Mouse (Mus musculus) kidney, adult 11 months (tissue): ENCODE measurements around the gene Tmem252.
A peak's percentile ranks its signal among the peaks of the same experiment; 100 is the strongest.

Source experiments
- DNase-seq: peaks from one replicate; pipeline ENCODE4 v3.0.0; 2022

Tmem252 gene

DNA sequence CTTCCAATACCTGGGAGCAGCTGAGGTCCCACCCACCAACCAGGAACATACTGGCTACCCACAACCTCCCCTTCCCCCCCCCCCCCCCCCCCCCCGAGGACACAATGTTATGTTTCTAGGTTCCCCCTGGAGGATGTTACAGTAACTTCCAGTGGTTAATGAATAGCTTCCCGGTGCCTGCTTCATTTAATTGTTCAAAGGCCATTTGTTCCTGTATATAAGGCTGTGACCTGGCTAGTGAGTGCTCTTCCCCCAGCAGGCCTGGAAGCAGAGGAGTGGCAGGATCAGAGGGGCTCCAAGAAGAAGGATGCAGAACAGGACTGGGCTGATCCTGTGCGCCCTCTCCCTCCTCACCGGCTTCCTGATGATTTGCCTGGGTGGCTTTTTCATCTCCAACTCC lies at the start of gene Tmem252:
Gene Tmem252, plus strand, starts transcription at position 247 of the 400 bp plus-strand sequence.
- peak; percentile 70 for DNase-seq

DNA sequence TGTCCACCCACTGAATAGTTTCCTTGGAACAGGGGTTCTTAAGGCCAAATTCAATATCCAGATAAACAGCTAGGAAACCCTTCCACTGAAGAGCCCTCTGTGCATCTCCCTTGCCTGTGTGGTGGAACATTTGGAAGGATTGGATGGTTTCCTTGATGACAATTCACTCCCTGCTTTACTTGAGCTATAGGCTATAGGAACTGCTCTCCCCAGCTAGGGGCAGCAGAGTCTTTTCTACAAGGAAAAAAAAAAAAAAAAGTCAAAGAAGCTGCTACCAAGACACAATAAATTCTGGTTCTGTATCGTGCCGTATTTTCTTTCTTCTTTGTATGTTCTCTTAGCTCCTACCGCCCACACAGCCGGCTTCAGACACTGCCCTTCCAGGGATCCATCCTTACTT lies 45.8 kb upstream of the Tmem252 start:
- no peak for DNase-seq

DNA sequence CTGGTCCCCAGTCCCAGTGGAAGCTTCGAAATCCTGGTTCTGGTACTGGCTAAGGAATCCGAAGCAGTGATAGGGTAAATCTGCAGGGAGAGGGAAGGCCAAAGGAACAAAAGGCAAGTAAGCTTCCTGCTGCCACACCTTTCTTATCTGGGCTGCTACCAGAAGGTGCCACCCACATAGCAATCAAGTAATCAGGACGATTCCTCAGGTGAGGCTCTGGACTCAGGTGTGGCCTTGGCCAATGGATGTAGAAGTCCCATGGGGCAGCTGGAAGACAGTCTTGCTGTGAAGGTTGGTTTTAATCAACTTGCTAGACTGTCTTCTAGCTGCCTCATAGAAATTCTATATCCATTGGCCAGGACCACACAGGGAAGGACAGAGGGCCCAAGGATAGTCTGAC lies 40.8 kb upstream of the Tmem252 start:
- no peak for DNase-seq

GRCm38 (mm10) chr19:24634602-24635001 lies 39.2 kb upstream of the Tmem252 start:
- peak; percentile 47 for DNase-seq

DNA sequence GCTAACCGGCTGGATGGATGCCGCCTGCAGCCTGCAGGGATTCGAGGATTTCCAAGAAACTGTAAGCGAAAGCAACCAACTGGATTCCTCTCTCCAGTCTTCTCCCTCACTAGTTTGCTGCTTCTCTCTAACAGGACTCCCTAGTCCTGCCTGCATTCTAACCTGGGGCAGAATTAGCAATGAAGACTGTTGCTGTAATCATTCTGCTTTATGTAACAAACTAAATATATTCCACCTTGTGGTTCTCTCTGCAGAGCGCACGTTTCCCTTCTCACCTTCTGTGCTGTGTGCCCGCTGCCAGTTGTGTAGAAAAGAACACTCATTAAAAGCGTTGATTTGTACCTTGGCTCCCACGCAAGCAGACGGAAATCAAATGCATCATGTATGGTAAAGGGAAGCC lies 37.2 kb upstream of the Tmem252 start:
- DNase-seq, result no peak

- DNase-seq, result no peak
These were observed 35.8 kb upstream of the Tmem252 start for GRCm38 (mm10) chr19:24637988-24638387.

DNA sequence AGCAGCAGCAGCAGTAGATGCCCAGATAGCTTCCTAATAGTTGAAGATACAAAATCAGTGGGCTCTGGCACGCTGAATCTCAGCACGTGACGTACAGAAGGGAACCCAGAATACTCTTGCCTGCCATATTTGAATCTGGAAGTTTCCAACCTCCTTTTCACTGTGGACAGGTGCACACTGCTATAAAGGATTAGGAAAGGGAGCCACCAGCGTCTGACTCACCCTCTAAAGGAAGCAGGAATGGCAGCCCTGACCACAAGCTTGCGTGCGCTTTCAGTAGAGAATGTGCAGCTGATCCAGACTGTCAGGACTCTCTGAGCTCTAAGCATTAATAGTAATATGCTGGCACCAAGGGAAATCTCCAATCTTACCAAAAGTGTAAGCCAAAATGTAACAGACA lies 32.8 kb upstream of the Tmem252 start:
- no peak for DNase-seq

DNA sequence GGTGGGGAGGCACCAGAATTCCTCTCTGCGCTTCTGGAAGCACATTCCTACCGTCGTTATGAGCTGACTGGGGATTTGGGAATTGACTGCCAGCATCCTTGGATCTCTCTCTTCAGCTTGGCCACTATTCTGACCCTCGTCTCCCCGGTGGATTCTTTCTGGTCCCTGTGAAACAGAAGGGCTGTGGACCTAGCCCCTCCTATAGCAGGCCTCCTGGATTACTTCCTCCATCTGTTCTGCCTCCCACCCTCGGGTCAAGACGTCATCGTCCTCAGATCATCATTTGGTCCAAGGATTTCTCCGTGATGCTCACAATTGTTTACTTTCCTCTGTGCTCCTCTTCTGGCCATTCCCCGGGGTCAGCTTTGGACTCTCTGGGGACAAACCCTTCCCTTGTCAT lies 28.8 kb upstream of the Tmem252 start:
- DNase-seq, result no peak

DNA sequence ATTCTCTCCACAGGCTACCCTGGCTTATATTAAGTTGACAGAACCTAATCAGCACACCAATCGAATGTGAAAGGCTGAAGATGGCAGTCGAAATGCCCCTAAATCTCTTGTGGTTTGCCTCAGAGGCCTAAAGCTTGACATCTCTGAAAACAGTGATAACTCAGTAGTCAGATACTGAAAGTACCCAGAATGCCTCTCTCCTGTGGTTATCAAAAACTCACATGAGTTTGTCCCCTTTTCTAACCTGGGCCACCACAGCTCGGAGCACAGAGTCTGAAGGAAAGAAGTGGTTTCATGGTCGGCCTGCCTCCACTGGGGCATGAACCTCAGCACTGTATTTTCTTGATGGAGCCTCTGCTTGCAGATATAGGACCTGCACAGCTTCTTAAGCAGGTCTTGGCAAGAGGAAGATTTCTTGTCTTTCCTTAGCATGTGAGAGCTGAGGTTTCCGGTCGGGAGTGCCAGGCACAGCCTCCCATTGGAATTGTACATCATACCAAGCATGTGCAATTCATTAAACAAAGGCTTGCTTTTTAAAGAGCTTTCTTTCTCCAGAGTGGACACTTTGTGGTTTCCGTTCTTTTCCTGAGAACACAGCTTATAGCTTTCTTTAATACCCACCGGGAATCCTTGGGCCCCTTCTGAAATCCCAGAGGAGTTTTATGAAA lies 27.5 kb upstream of the Tmem252 start:
- DNase-seq, result no peak

DNA sequence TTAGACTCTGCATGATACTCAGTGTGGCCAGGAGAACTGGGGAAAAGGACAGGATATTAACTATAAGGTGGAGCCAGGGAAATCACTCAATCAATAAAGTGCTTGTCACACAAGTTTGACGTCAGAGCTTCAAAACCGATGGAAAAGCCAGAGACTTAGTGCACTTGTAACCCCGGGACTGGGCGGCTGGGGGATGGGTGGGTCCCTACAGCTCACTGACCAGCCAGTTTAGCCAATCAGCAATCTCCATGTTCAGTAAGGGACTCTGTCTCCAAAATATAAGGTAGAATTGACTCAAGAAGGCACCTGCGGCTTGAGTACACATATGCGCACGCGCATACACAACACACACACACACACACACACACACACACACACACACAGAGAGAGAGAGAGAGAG lies 25.8 kb upstream of the Tmem252 start:
- DNase-seq, result no peak

DNA sequence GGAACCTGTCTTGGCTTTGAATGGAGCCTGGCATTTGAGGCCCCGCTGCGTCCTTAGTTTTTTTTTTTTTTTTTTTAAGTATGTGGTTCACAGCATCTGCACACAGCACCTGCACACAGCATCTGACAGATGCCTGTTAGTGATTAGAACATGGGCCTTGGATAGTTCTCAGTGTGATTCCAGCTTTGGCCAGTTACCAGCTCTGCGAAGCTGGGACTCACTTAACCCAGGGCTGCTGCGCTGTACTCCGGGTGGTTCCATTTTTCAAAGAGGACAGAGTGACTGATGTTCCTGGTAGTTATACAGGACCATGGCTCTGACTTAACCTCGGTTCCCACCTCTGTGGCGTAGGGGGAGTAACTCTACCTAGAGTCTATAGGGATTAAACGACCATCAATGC lies 23.4 kb upstream of the Tmem252 start:
- no peak for DNase-seq

DNA sequence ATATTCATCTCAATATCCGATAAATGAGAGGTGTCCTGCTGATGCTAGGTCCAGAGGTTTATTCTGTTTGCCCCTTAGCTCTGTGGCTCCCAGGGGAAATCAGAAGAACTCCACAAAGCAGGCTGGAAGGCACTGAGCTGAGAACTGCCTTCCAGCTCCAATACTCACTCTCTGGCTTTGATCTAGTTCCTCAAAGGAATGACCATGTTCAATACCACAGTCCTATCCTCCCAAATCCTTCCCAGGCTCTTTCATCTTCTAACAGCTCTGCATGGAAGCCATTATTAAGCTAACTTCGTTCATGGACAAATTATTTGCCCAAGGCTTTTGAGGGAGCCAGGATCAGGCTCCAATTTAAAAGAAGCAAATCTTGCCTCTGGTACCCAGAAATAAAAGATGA lies 22.2 kb upstream of the Tmem252 start:
- DNase-seq, result no peak

GRCm38 (mm10) chr19:24652342-24653019 lies 21.3 kb upstream of the Tmem252 start:
- no peak for DNase-seq

GRCm38 (mm10) chr19:24653230-24653799 lies 20.5 kb upstream of the Tmem252 start:
- DNase-seq, result peak; percentile 59

GRCm38 (mm10) chr19:24656981-24657380 lies 16.8 kb upstream of the Tmem252 start:
- no peak for DNase-seq

- DNase-seq, result no peak
These were observed 11.5 kb upstream of the Tmem252 start for GRCm38 (mm10) chr19:24662346-24662745.

- DNase-seq, result no peak
These were observed 8.0 kb upstream of the Tmem252 start for GRCm38 (mm10) chr19:24665771-24666170.

DNA sequence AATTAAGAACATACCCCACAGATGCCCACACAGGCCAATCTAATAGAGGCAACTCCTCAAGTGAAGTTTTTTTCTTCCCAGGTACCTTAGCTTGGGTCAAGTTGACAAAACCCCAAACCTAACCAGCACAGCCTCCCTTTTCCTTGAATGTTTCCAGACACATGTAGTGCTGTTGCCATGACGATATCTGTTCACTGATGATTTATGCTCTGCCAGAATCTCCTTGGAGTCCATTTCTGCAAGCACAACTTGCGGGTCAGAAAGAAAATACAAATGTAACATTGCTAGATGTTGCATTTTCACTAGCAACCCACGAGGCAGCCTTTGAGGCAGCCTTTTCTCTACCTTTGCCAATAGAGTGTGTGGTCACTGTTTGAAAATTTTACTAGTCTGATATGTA lies 6.3 kb upstream of the Tmem252 start:
- DNase-seq, result no peak

- DNase-seq, result peak; percentile 88
These were observed 2.2 kb upstream of the Tmem252 start for GRCm38 (mm10) chr19:24671571-24671970.

DNA sequence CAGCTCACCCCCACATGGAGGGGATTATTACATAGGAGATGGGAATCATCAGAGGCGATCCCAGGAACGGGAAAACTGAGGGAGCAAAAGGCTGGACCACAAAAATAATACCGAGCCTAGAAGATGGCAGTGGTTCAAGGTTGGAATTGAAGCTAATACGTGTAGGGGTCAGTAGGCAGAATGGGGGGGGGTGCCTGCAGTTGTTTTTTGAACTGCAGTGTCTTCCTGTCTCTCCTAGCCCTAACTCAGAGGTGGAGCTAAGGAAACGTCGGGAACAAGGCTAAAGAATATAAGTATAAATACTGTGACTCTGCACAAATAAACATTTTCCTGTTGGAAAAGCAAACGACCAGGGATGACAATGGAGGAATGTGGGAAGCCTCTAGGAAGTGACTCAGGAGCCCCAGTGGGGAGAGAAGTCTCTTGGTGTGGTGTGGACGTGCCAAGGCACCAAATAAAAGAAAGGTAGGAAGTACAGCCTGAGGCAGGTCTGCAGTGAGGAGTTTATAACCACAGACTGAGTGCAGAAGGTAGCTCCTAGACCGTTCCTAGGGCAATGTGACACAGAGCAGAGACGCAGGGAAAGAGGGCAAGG lies 1.3 kb upstream of the Tmem252 start:
- no peak for DNase-seq

DNA sequence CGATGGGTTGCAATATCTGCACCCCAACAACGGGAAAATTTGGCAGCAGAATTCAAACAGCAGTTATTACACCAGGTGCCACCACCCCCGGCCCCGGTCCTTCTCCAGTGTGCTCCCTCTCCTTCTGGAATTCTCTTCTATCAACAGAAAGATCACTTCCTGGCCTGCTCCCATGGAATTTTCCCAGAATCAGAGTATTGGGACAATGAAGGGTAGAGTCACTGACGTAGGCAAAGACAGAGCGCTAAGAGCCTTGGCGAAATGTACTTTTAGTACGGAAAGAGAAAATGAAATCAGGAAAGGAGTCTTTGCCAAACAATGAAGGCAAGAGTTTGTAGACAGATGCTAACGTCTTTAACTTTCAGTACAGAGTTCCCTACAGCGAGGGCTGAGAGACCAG lies 477 bp upstream of the Tmem252 start:
- DNase-seq, result no peak

DNA sequence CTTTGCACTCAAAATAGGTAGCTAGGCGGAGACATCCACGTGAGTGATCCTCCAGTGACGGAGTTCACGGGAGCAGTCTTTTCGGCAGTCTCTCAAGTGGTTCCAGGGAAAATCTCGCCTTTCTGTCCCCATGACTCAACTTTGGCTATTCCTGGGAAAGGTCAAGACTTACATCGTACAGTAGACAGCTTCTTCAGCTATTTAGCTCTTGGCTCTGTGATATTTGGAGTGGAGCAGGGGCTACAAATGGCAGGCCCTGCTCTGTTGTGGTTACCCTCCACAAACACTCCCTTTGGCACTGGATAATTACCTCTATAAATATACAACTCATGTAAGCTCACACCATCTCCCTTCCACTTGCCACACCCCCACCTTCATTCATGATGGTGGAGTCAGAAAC lies 2.6 kb downstream of the Tmem252 start:
- no peak for DNase-seq

GRCm38 (mm10) chr19:24677242-24677984 lies 3.6 kb downstream of the Tmem252 start:
- no peak for DNase-seq
